Mouse (Mus musculus): ENCODE measurements around the gene Tmem110.

GRCm38 (mm10) chr14:30862368-30862767, 37.0 kb downstream of the Tmem110 start:
- TF ChIP-seq USF1 (IDR thresholded peaks at IDR 0.05; ENCODE audit: low read depth), result no peak
- no peak for TF ChIP-seq CTCF (IDR thresholded peaks at IDR 0.05; ENCODE audit: control insufficient read depth, insufficient read depth, insufficient read length)
- no peak for TF ChIP-seq MAX (IDR thresholded peaks at IDR 0.05)

Measured in C2C12 (cell line).